Mouse (Mus musculus) thymus, adult 2 months (tissue): ENCODE measurements around the gene Omp. TPM values are rescaled to one million over a fixed set of nuclear protein-coding genes. Genes with fewer than 3 reads are reported as not detected.

Experiments
- DNase-seq: peaks from one replicate; pipeline ENCODE4 v3.0.0; 2021
- H3K27ac ChIP-seq: fragments of 200-500 bp; 2 replicates; pipeline ENCODE4 v1.5.1; 2012; ENCODE audit warnings: low read length, control low read depth; ENCODE audit not compliant: control insufficient read depth, insufficient read depth
- H3K27me3 ChIP-seq: fragments of 200-500 bp; 2 replicates; pipeline ENCODE4 v1.6.1; 2012; ENCODE audit warnings: mild to moderate bottlenecking, low read length, moderate library complexity, mixed read lengths; ENCODE audit not compliant: control insufficient read depth, insufficient read depth
- H3K36me3 ChIP-seq: fragments of 200-500 bp; 2 replicates; pipeline ENCODE4 v1.6.1; 2012; ENCODE audit warnings: mild to moderate bottlenecking, low read length, moderate library complexity; ENCODE audit not compliant: control insufficient read depth, insufficient read depth
- H3K4me1 ChIP-seq: fragments of 200-500 bp; replicated peaks from 2 replicates; pipeline ENCODE4 v1.6.1; 2012; ENCODE audit warnings: low read length; ENCODE audit not compliant: control insufficient read depth, insufficient read depth
- H3K4me3 ChIP-seq: fragments of 200-500 bp; 2 replicates; pipeline ENCODE4 v1.5.1; 2012; ENCODE audit warnings: mild to moderate bottlenecking, low read length, control low read depth, moderate library complexity; ENCODE audit not compliant: control insufficient read depth, insufficient read depth
- CTCF ChIP-seq: fragments of 200-500 bp; IDR thresholded peaks from 2 replicates; pipeline ENCODE4 v1.5.1; 2012; ENCODE audit warnings: mild to moderate bottlenecking, control low read depth, low read length, moderate library complexity, borderline replicate concordance; ENCODE audit not compliant: control insufficient read depth, poor library complexity, insufficient read depth; ENCODE audit errors: extremely low read depth
- POLR2A ChIP-seq: fragments of 200-500 bp; IDR thresholded peaks from 2 replicates; pipeline ENCODE4 v1.6.1; 2012; ENCODE audit warnings: mild to moderate bottlenecking, low read length, control low read depth, moderate library complexity; ENCODE audit not compliant: control insufficient read depth, poor library complexity, insufficient read depth; ENCODE audit errors: extremely low read depth
- WGBS: fragments of 180-500 bp; shearing (Covaris S2); methylation state at CpG from one replicate; pipeline ENCODE4 v1.1.7; 2018; 5-methylcytosine and 5-hydroxymethylcytosine counted together
- polyA plus RNA-seq: library from polyadenylated mRNA; depleted of rRNA; stranded (reverse); fragments of >200 nt; gene quantifications from 2 replicates; pipeline ENCODE4 v1.2.3, GENCODE M21; 2012

Gene Omp
- polyA plus RNA-seq, 1 experiment = 1.8 TPM

- Histone ChIP-seq H3K27me3 (no peaks in the 10 kb centered on the region; the same call in 1 of the 2 replicates), H3K4me3 (no peak overlapping the region), H3K4me1 (peaks cover 21% of the 10 kb centered on the region), H3K36me3 (no peaks in the 10 kb centered on the region), H3K27ac (no peak overlapping the region)
- TF ChIP-seq POLR2A (no peak), CTCF (no peak)
- 53% methylated on average over 16 of the region's 16 CpGs for WGBS
- peak; percentile 17 for DNase-seq
Observed at GRCm38 (mm10) chr7:98108636-98109430, 36.5 kb downstream of the Omp start.

- TF ChIP-seq POLR2A (no peak), CTCF (no peak)
- WGBS = 89% methylated on average over 7 of the region's 7 CpGs
- H3K4me3 ChIP-seq = no peak overlapping the region
- H3K4me1 ChIP-seq = peaks cover 23% of the 10 kb centered on the region
- H3K27me3 ChIP-seq = no peaks in the 10 kb centered on the region; the same call in 1 of the 2 replicates
- no peak overlapping the region for H3K27ac ChIP-seq
- no peaks in the 10 kb centered on the region for H3K36me3 ChIP-seq
- DNase-seq = no peak
Observed at GRCm38 (mm10) chr7:98106272-98106671, 39.0 kb downstream of the Omp start.

GRCm38 (mm10) chr7:98104481-98105435 lies 40.5 kb downstream of the Omp start:
- TF ChIP-seq CTCF (no peak), POLR2A (no peak)
- no peak overlapping the region for H3K4me3 ChIP-seq
- no peaks in the 10 kb centered on the region for H3K27me3 ChIP-seq
- no peaks in the 10 kb centered on the region for H3K36me3 ChIP-seq
- no peak overlapping the region for H3K27ac ChIP-seq
- 88% methylated on average over 16 of the region's 16 CpGs for WGBS
- no peak for DNase-seq
- H3K4me1 ChIP-seq = peaks cover 23% of the 10 kb centered on the region

- Histone ChIP-seq H3K27me3 (no peaks in the 10 kb centered on the region), H3K36me3 (no peaks in the 10 kb centered on the region), H3K27ac (no peak overlapping the region), H3K4me1 (peaks cover 20% of the 10 kb centered on the region), H3K4me3 (no peak overlapping the region)
- TF ChIP-seq CTCF (no peak), POLR2A (no peak)
- 92% methylated on average over 5 of the region's 5 CpGs for WGBS
- no peak for DNase-seq
Observed at GRCm38 (mm10) chr7:98103942-98104292, 41.4 kb downstream of the Omp start.

GRCm38 (mm10) chr7:98103002-98103941 lies 42.0 kb downstream of the Omp start:
- Histone ChIP-seq H3K27ac (no peak overlapping the region), H3K4me1 (peaks cover 13% of the 10 kb centered on the region), H3K36me3 (no peaks in the 10 kb centered on the region), H3K4me3 (peak overlapping the region; percentile 40), H3K27me3 (no peaks in the 10 kb centered on the region)
- DNase-seq = peak; percentile 70
- 19% methylated on average over 23 of the region's 26 CpGs for WGBS
- TF ChIP-seq POLR2A = no peak
- TF ChIP-seq CTCF = peak; percentile 77; the same call in 1 of the 2 replicates
